Mouse (Mus musculus) hindbrain, embryonic 14.5 days (tissue): ENCODE measurements around the gene Syne2. TPM values are rescaled to one million over a fixed set of nuclear protein-coding genes. Genes with fewer than 3 reads are reported as not detected.

ENCODE experiments used
- ATAC-seq: fragments of 200-750 bp; cut with Nextera tagmentation; 2 replicates; pipeline ENCODE4 v1.8.0; 2017; ENCODE audit warnings: moderate number of reproducible peaks, mild to moderate bottlenecking, moderate TSS enrichment, moderate library complexity; ENCODE audit not compliant: low FRiP score
- DNase-seq: peaks from one replicate; pipeline ENCODE4 v3.0.0-alpha.2; 2015; ENCODE audit warnings: low spot score
- H3K27ac ChIP-seq: fragments of 300-500 bp; sonication (generic); 2 replicates; pipeline ENCODE4 v1.5.1; 2014; ENCODE audit warnings: mild to moderate bottlenecking, moderate library complexity
- H3K27me3 ChIP-seq: fragments of 300-500 bp; sonication (generic); 2 replicates; pipeline ENCODE4 v1.6.1; 2014; ENCODE audit warnings: mild to moderate bottlenecking, low read length, mixed read lengths; ENCODE audit not compliant: control insufficient read depth, insufficient read depth
- H3K36me3 ChIP-seq: fragments of 300-500 bp; sonication (generic); replicated peaks from 2 replicates; pipeline ENCODE4 v1.6.1; 2014; ENCODE audit not compliant: control insufficient read depth, insufficient read depth
- H3K4me1 ChIP-seq: fragments of 300-500 bp; sonication (generic); replicated peaks from 2 replicates; pipeline ENCODE4 v1.6.1; 2014; ENCODE audit warnings: antibody characterized with exemption, low read length, mixed read lengths; ENCODE audit not compliant: control insufficient read depth, insufficient read depth
- H3K4me2 ChIP-seq: fragments of 300-500 bp; sonication (generic); replicated peaks from 2 replicates; pipeline ENCODE4 v1.6.1; 2014; ENCODE audit warnings: mild to moderate bottlenecking, moderate library complexity
- H3K4me3 ChIP-seq: fragments of 300-500 bp; sonication (generic); replicated peaks from 2 replicates; pipeline ENCODE4 v1.5.1; 2014; ENCODE audit warnings: mild to moderate bottlenecking, low read length
- H3K9ac ChIP-seq: fragments of 300-500 bp; sonication (generic); 2 replicates; pipeline ENCODE4 v1.6.1; 2014
- H3K9me3 ChIP-seq: fragments of 300-500 bp; sonication (generic); 2 replicates; pipeline ENCODE4 v1.6.1; 2016; ENCODE audit warnings: low read length; ENCODE audit not compliant: control insufficient read depth
- WGBS: fragments of 180-500 bp; shearing (Covaris S2); extraction: QIAGEN DNeasy Blood & Tissue Kit; methylation state at CpG from one replicate; pipeline ENCODE4 v1.1.7; 2014; 5-methylcytosine and 5-hydroxymethylcytosine counted together
- polyA plus RNA-seq: library from polyadenylated mRNA; unstranded; fragments of >200 nt; fragmentation: Nextera tagmentation; extraction: Ambion mirVana; gene quantifications from 2 replicates; pipeline ENCODE4 v1.2.1, GENCODE M21; 2014

Syne2 gene
- polyA plus RNA-seq, 1 experiment from 2014 or later: 52.6 TPM

DNA sequence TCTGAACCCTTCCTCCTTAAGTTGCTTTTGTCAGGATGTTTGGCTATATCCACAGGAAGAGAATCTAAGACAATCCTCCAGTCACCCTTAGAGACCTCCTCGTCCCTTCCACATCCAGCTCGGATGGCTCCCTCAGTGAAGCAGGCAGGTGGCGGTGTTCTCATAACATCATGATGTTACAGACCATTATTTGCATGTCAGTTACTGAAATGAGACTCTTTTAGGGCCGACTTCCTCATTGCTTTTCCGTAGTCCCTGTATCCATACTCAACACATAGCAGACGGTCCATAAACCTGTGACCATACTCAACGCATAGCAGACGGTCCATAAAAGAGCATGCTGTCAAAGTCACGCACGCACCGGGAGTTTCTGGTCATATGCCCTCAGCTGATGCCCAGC, 106.9 kb downstream of the Syne2 start:
- no peak for ATAC-seq
- H3K36me3 ChIP-seq: peaks cover 69% of the 10 kb centered on the region
- H3K27ac ChIP-seq: no peak overlapping the region
- no peak overlapping the region for H3K9ac ChIP-seq
- DNase-seq: no peak
- H3K4me3 ChIP-seq: no peak overlapping the region
- no peaks in the 10 kb centered on the region for H3K27me3 ChIP-seq
- WGBS: 94% methylated on average over 11 of the region's 11 CpGs
- no peak overlapping the region for H3K4me2 ChIP-seq
- H3K4me1 ChIP-seq: no peaks in the 10 kb centered on the region
- no peaks in the 10 kb centered on the region for H3K9me3 ChIP-seq

DNA sequence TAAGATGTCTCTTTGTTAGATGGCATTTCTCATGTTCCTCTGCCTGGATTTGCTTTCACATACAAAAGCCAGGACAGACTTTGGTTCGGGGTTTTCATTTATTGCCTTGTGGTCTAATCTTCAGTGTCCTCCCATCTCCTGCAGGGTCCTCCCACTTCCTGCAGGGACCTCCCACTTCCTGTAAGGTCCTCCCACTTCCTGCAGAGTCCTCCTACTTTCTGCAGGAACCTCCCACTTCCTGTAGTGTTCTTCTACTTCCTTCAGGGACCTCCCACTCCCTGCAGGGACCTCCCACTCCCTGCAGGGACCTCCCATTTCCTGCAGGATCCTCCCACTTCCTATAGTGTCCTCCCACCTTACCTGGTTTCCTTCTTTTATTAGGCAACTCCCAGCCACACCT, 109.7 kb downstream of the Syne2 start:
- H3K36me3 ChIP-seq: peaks cover 74% of the 10 kb centered on the region
- H3K4me2 ChIP-seq: no peak overlapping the region
- H3K4me1 ChIP-seq: no peaks in the 10 kb centered on the region
- H3K9me3 ChIP-seq: no peaks in the 10 kb centered on the region
- ATAC-seq (no peak), DNase-seq (no peak)
- no peak overlapping the region for H3K4me3 ChIP-seq
- H3K27ac ChIP-seq: no peak overlapping the region
- no peak overlapping the region for H3K9ac ChIP-seq
- H3K27me3 ChIP-seq: no peaks in the 10 kb centered on the region
- 85% methylated on average over 1 of the region's 1 CpGs for WGBS

DNA sequence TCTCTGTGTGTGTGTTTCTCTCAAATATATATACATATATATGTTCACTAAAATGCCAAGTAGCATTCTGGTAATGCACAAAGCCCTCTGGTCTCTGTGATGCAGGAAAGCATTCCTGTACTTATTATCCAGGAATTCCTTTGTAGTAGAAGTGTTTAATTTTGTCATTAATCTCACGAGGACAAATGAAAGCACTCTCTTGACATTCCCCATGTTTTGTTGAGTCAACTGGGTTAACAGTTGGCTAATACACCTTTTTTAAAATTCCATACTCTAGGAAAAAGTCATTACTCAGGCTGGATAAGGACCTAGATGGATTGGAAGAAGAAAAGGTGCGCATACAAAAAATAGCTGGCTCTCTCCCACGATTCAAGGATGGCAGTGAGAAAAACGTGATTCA, 115.6 kb downstream of the Syne2 start:
- ATAC-seq (no peak), DNase-seq (no peak)
- no peak overlapping the region for H3K4me3 ChIP-seq
- H3K27me3 ChIP-seq: no peaks in the 10 kb centered on the region
- 85% methylated on average over 4 of the region's 4 CpGs for WGBS
- H3K27ac ChIP-seq: no peak overlapping the region
- no peak overlapping the region for H3K9ac ChIP-seq
- H3K4me2 ChIP-seq: no peak overlapping the region
- no peaks in the 10 kb centered on the region for H3K4me1 ChIP-seq
- no peaks in the 10 kb centered on the region for H3K9me3 ChIP-seq
- H3K36me3 ChIP-seq: peaks cover 60% of the 10 kb centered on the region

DNA sequence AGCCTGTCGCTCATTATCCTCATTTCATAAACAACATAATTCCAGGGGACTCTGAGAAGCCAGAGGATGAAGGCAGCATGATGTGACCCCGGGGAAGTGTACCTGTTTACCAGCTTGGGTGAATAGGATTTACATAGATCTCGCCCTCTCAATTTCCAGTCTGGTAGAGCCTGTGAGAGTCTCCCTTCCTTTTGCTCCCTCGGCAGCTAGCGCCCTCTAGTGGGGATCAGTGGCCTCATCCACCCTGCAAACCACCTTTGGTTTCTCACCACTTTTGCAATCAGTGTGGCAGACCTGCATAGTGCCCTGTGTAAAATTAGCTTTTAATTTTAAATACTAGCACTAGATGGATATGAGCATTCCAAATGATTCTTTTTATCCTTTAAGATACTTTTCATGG, 133.4 kb downstream of the Syne2 start:
- Histone ChIP-seq H3K9ac (no peak overlapping the region), H3K27ac (no peak overlapping the region), H3K9me3 (no peaks in the 10 kb centered on the region), H3K4me1 (no peaks in the 10 kb centered on the region; the same call in 1 of the 2 replicates), H3K4me2 (no peak overlapping the region), H3K36me3 (peaks cover 60% of the 10 kb centered on the region), H3K27me3 (no peaks in the 10 kb centered on the region), H3K4me3 (no peak overlapping the region)
- DNase-seq (no peak), ATAC-seq (no peak)
- 68% methylated on average over 5 of the region's 5 CpGs for WGBS

DNA sequence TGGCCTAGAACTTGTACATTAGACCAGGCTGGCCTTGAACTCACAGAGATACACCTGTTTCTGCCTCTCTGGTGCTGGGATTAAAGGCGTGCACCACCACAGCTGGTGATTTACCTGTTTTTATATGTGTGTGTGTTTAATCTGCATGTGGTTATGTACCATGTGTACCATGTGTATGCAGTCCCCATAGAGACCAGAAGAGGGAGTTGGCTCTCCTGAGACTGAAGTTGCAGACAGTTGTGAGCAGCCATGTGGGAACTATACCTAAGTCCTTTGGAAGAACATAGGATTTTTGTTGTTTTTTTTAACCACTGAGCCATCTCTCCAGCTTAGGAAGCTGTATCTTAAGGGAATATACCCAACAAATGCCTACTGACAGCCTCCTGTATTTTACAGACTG, 134.1 kb downstream of the Syne2 start:
- WGBS: 93% methylated on average over 1 of the region's 1 CpGs

DNA sequence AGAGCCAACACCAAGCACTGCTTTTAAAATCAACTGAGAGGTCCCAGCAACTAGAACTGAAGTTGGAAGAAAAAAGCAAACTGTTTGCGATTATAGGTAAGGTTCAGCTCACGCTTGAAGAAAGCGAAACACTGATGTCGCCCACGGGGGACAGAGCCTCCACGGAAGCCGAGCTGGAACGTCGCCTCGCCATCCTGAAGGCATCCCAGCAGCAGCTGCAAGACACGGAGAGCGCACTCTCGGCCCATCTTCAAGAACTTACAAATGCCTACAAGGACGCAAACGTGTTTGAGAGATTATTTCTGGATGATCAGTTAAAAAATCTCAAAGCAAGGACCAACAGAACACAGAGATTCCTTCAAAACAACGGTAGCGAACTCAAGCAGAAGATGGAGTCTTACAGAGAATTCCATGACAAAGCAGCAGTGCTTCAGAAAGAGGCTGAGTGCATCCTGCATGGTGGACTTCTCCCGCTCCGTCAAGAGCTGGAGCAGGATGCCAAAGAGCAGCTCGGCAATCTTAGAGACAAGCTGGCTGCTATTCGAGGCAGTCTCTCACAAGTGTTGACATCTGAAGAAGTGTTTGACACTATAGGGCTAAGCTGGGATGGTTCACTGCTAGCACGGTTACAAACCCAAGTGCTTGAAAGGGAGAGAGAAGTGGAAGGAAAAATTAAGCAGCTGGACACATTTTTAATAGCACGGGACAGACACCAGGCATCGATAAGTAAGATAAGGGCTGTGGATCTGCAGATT, 148.7 kb downstream of the Syne2 start:
- DNase-seq: no peak
- H3K4me1 ChIP-seq: no peaks in the 10 kb centered on the region

More for the DNA sequence above, 134.1 kb downstream of the Syne2 start:
- Histone ChIP-seq H3K36me3 (peaks cover 53% of the 10 kb centered on the region), H3K4me3 (no peak overlapping the region), H3K4me1 (no peaks in the 10 kb centered on the region; the same call in 1 of the 2 replicates), H3K27me3 (no peaks in the 10 kb centered on the region), H3K27ac (no peak overlapping the region), H3K9me3 (no peaks in the 10 kb centered on the region), H3K9ac (no peak overlapping the region), H3K4me2 (no peak overlapping the region)
- DNase-seq: no peak
- ATAC-seq: no peak

DNA sequence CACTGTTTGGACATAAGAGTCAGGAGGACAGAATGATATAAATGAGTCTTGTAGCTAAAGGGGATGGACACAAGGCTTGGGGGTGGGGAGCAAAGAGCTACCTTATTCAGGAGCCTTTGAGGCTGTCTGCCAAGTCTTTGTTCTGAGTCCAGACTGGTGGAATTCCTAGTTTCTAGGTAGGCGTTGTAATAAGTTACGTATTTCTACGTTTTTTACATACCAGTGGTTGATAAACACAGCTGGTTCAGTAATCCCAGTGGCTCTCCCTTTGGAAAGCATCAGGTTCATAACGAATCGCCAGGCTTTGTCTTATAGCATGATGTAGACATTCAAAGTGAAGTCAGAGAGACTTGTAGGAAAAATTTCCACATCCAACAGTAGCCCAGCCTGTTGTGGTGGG, 161.1 kb downstream of the Syne2 start:
- H3K4me3 ChIP-seq: no peak overlapping the region
- no peaks in the 10 kb centered on the region for H3K27me3 ChIP-seq
- H3K27ac ChIP-seq: no peak overlapping the region
- 96% methylated on average over 5 of the region's 5 CpGs for WGBS
- DNase-seq (no peak), ATAC-seq (no peak)
- no peaks in the 10 kb centered on the region for H3K9me3 ChIP-seq
- peaks cover 33% of the 10 kb centered on the region for H3K36me3 ChIP-seq
- no peaks in the 10 kb centered on the region for H3K4me1 ChIP-seq
- H3K4me2 ChIP-seq: no peak overlapping the region
- no peak overlapping the region for H3K9ac ChIP-seq

More for the DNA sequence above, 148.7 kb downstream of the Syne2 start:
- Histone ChIP-seq H3K9ac (no peak overlapping the region), H3K4me2 (no peak overlapping the region), H3K36me3 (peaks cover 48% of the 10 kb centered on the region), H3K27ac (no peak overlapping the region), H3K9me3 (no peaks in the 10 kb centered on the region), H3K4me3 (no peak overlapping the region), H3K27me3 (no peaks in the 10 kb centered on the region)
- no peak for ATAC-seq
- WGBS: 95% methylated on average over 24 of the region's 24 CpGs

DNA sequence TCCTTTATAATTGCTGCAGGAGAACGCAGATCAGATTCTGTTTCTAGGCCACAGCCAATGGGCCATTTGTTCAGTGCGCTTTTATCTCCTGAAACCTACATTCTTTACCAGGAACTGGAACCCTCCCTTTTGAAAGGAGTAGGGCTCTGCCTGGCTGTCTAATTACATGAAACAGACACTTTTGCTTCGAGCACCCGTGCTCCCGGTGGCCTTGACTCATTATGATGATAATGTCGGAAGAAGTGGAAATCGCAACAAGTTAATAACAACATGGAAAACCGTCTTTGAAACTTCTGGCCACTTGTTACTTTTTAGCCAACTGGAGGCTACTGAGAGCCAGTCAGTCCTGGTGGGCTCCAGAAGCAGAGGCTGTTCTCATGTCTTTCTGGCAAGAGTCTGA, 165.4 kb downstream of the Syne2 start:
- no peak overlapping the region for H3K4me2 ChIP-seq
- no peak for DNase-seq
- peaks cover 52% of the 10 kb centered on the region for H3K36me3 ChIP-seq
- H3K9me3 ChIP-seq: no peaks in the 10 kb centered on the region
- H3K27ac ChIP-seq: no peak overlapping the region
- ATAC-seq: no peak
- H3K9ac ChIP-seq: no peak overlapping the region
- H3K27me3 ChIP-seq: no peaks in the 10 kb centered on the region
- no peaks in the 10 kb centered on the region for H3K4me1 ChIP-seq
- no peak overlapping the region for H3K4me3 ChIP-seq
- whole genome bisulfite sequencing: 69% methylated on average over 8 of the region's 8 CpGs

DNA sequence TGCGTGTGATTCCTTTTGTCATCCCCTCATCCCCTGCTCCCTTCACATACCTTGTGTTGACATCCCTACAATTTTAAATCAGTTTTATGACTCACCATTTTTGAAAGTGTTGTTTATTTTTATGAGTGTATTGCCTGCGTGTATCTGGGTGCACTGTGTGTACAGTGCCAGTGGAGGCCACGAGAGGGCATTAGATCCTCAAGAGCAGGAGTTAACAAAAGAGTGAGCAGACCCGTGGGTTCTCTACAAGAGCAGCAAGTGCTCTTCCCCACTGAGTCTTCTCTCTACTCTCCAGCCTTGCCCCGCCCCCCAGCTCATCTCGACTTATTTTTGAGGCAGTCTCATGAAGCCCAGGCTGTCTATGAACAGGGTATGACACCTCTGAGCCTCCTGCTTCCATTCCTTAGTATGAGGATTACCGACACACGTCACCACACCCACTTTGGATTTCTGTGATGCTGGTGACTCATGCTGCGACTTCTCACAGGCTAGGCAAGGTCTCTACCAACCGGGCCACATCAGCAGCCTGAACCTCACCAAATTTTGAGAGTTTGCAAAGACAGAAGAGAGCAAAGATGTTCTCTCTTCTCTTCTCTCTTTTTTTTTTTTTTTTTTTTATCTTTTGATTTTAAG, 174.4 kb downstream of the Syne2 start:
- Histone ChIP-seq H3K27me3 (no peaks in the 10 kb centered on the region), H3K4me3 (no peak overlapping the region), H3K9ac (no peak overlapping the region), H3K27ac (no peak overlapping the region), H3K4me2 (no peak overlapping the region), H3K9me3 (no peaks in the 10 kb centered on the region), H3K36me3 (peaks cover 40% of the 10 kb centered on the region), H3K4me1 (no peaks in the 10 kb centered on the region)
- DNase-seq (no peak), ATAC-seq (no peak)
- 87% methylated on average over 10 of the region's 10 CpGs for WGBS
